Mouse (Mus musculus): ENCODE data around the gene Mfap4. TPM values are rescaled to one million over a fixed set of nuclear protein-coding genes. Genes with fewer than 3 reads are reported as not detected.

Mfap4 gene
- polyA plus RNA-seq, 1 experiment from 2014 or later: 319 TPM

GRCm38 (mm10) chr11:61533571-61533970, 48.3 kb downstream of the Mfap4 start:
- no peaks in the 10 kb centered on the region for H3K9me3 ChIP-seq
- no peak for ATAC-seq (ENCODE audit: low FRiP score, low read depth)
- no peak overlapping the region for H3K9ac ChIP-seq
- H3K4me2 ChIP-seq (replicated peaks): no peak overlapping the region
- peaks cover 7% of the 10 kb centered on the region for H3K4me1 ChIP-seq
- H3K36me3 ChIP-seq: peaks cover 38% of the 10 kb centered on the region
- no peak overlapping the region for H3K4me3 ChIP-seq
- 83% methylated on average over 5 of the region's 5 CpGs for WGBS
- H3K27ac ChIP-seq: no peak overlapping the region
- H3K27me3 ChIP-seq: no peaks in the 10 kb centered on the region

- 50% methylated on average over 1 of the region's 1 CpGs for WGBS
- Histone ChIP-seq H3K9me3 (no peaks in the 10 kb centered on the region), H3K27ac (no peak overlapping the region), H3K9ac (no peak overlapping the region), H3K4me2 (replicated peaks) (no peak overlapping the region), H3K4me3 (no peak overlapping the region), H3K36me3 (peaks cover 34% of the 10 kb centered on the region), H3K27me3 (no peaks in the 10 kb centered on the region), H3K4me1 (no peaks in the 10 kb centered on the region)
- ATAC-seq (ENCODE audit: low FRiP score, low read depth): no peak
Measured at GRCm38 (mm10) chr11:61535530-61535929, 50.3 kb downstream of the Mfap4 start.

GRCm38 (mm10) chr11:61536952-61537351, 51.7 kb downstream of the Mfap4 start:
- no peak overlapping the region for H3K27ac ChIP-seq
- H3K9ac ChIP-seq: no peak overlapping the region
- no peak overlapping the region for H3K4me3 ChIP-seq
- ATAC-seq (ENCODE audit: low FRiP score, low read depth): no peak
- peaks cover 42% of the 10 kb centered on the region for H3K36me3 ChIP-seq
- H3K9me3 ChIP-seq: no peaks in the 10 kb centered on the region
- WGBS: 71% methylated on average over 3 of the region's 3 CpGs
- H3K27me3 ChIP-seq: no peaks in the 10 kb centered on the region
- no peaks in the 10 kb centered on the region for H3K4me1 ChIP-seq
- no peak overlapping the region for H3K4me2 ChIP-seq (replicated peaks)

- no peak overlapping the region for H3K4me2 ChIP-seq (replicated peaks)
- H3K9me3 ChIP-seq: no peaks in the 10 kb centered on the region
- H3K9ac ChIP-seq: no peak overlapping the region
- H3K27ac ChIP-seq: no peak overlapping the region
- no peaks in the 10 kb centered on the region for H3K4me1 ChIP-seq
- no peaks in the 10 kb centered on the region for H3K27me3 ChIP-seq
- no peak for ATAC-seq (ENCODE audit: low FRiP score, low read depth)
- 92% methylated on average over 3 of the region's 3 CpGs for WGBS
- no peak overlapping the region for H3K4me3 ChIP-seq
- H3K36me3 ChIP-seq: peaks cover 40% of the 10 kb centered on the region
Measured at GRCm38 (mm10) chr11:61537362-61537761, 52.1 kb downstream of the Mfap4 start.

Other genes with a start within 250 kb of the Mfap4 start
- 23.7 and 26.7 TPM in 2 replicates for gene Aldh3a2, start 218.0 kb upstream of the Mfap4 start, polyA plus RNA-seq (2015; fragmentation: Nextera tagmentation; extraction: Ambion mirVana)
- gene Slc47a2, start 142.6 kb upstream of the Mfap4 start, polyA plus RNA-seq (2015; fragmentation: Nextera tagmentation; extraction: Ambion mirVana): 0.06 TPM in 1 of 2 replicates, not detected in the other
- 0.36 and 0.50 TPM in 2 replicates for gene Slc47a1, start 107.1 kb upstream of the Mfap4 start, polyA plus RNA-seq (2015; fragmentation: Nextera tagmentation; extraction: Ambion mirVana)
- 0.60 and 0.61 TPM in 2 replicates for gene Rnf112, start 31.3 kb upstream of the Mfap4 start, polyA plus RNA-seq (2015; fragmentation: Nextera tagmentation; extraction: Ambion mirVana)
- 87.3 and 87.8 TPM in 2 replicates for gene Mapk7, start 9.0 kb downstream of the Mfap4 start, polyA plus RNA-seq (2015; fragmentation: Nextera tagmentation; extraction: Ambion mirVana)
- gene B9d1, start 19.7 kb downstream of the Mfap4 start, polyA plus RNA-seq (2015; fragmentation: Nextera tagmentation; extraction: Ambion mirVana): 31.9 and 32.6 TPM in 2 replicates
- 30.0 and 32.1 TPM in 2 replicates for gene Epn2, start 94.3 kb downstream of the Mfap4 start, polyA plus RNA-seq (2015; fragmentation: Nextera tagmentation; extraction: Ambion mirVana)
- gene Grap, start 167.8 kb downstream of the Mfap4 start, polyA plus RNA-seq (2015; fragmentation: Nextera tagmentation; extraction: Ambion mirVana): 6.8 and 7.0 TPM in 2 replicates
- gene Fam83g, start 198.7 kb downstream of the Mfap4 start, polyA plus RNA-seq (2015; fragmentation: Nextera tagmentation; extraction: Ambion mirVana): 2.2 and 2.3 TPM in 2 replicates
- gene Slc5a10, start 235.4 kb downstream of the Mfap4 start, polyA plus RNA-seq (2015; fragmentation: Nextera tagmentation; extraction: Ambion mirVana): 0.08 TPM in 1 of 2 replicates, not detected in the other